Mouse (Mus musculus): ENCODE measurements around the gene Gm10577. TPM values are rescaled to one million over a fixed set of nuclear protein-coding genes. Genes with fewer than 3 reads are reported as not detected.
A peak's percentile ranks its signal among the peaks of the same experiment; 100 is the strongest.

Gene Gm10577
- polyA plus RNA-seq (2011; ENCODE audit: insufficient read depth, insufficient read length, low read depth, missing spikeins), result not detected in 2 replicates

DNA sequence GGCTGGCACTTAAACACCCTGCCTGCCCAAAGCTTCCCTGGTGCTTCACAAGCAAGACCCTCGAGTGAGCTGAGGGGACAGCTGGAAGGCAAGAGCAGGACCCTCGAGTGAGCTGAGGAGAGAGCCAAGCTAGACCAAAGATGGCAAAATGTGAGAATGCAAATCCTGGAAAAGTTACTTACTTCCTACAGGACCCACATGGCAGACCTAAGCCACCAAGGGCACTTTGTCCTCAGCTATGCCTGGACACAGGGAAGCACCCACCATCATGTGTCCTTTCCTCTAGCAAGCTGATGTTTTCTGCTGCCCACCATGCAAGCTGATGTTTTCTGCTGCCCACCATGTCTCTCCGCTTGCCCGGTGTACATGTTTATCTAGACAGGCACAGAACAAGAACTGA is at the start of gene Gm10577:
TSS of gene Gm10577 (minus strand) at position 101 of the 400 bp plus-strand sequence.
- no peak within 1 kb of the TSS for H3K9ac ChIP-seq (ENCODE audit: low read depth, poor library complexity, severe bottlenecking)
- H3K27ac ChIP-seq (ENCODE audit: insufficient read depth, low read length), result no peak within 1 kb of the TSS
- H3K9me3 ChIP-seq (replicated peaks; ENCODE audit: control insufficient read depth, insufficient read depth, low read length, poor library complexity, severe bottlenecking), result peaks cover 10% of the 10 kb centered on the region
- TF ChIP-seq CTCF (IDR thresholded peaks at IDR 0.05; ENCODE audit: low read depth, low read length) (no peak), EP300 (IDR thresholded peaks at IDR 0.05; ENCODE audit: insufficient read depth, low read depth, low read length) (no peak), POLR2A (IDR thresholded peaks at IDR 0.05; ENCODE audit: insufficient read depth, low read length) (no peak)
- no peaks in the 10 kb centered on the region for H3K36me3 ChIP-seq (ENCODE audit: control insufficient read depth, insufficient read depth, low read length, poor library complexity, severe bottlenecking)
- H3K4me3 ChIP-seq (ENCODE audit: low read depth, low read length), result no peak within 1 kb of the TSS
- H3K4me1 ChIP-seq (ENCODE audit: control insufficient read depth, insufficient read depth, low read length), result no peaks in the 10 kb centered on the region
- no peaks in the 10 kb centered on the region for H3K27me3 ChIP-seq (ENCODE audit: control insufficient read depth, insufficient read depth, low read length, poor library complexity, severe bottlenecking)

GRCm38 (mm10) chr4:101069154-101069971 is 48.9 kb upstream of the Gm10577 start:
- no peaks in the 10 kb centered on the region for H3K36me3 ChIP-seq (ENCODE audit: control insufficient read depth, insufficient read depth, low read length, poor library complexity, severe bottlenecking)
- no peaks in the 10 kb centered on the region for H3K9me3 ChIP-seq (replicated peaks; ENCODE audit: control insufficient read depth, insufficient read depth, low read length, poor library complexity, severe bottlenecking)
- H3K27me3 ChIP-seq (ENCODE audit: control insufficient read depth, insufficient read depth, low read length, poor library complexity, severe bottlenecking), result no peaks in the 10 kb centered on the region
- no peaks in the 10 kb centered on the region for H3K4me1 ChIP-seq (ENCODE audit: control insufficient read depth, insufficient read depth, low read length)
- H3K27ac ChIP-seq (ENCODE audit: insufficient read depth, low read length), result no peak overlapping the region
- no peak for TF ChIP-seq POLR2A (IDR thresholded peaks at IDR 0.05; ENCODE audit: insufficient read depth, low read length)
- no peak for TF ChIP-seq CTCF (IDR thresholded peaks at IDR 0.05; ENCODE audit: low read depth, low read length)
- TF ChIP-seq EP300 (IDR thresholded peaks at IDR 0.05; ENCODE audit: insufficient read depth, low read depth, low read length), result no peak
- peak overlapping the region; percentile 94 for H3K4me3 ChIP-seq (ENCODE audit: low read depth, low read length)
- peak overlapping the region; percentile 80 for H3K9ac ChIP-seq (ENCODE audit: low read depth, poor library complexity, severe bottlenecking)

DNA sequence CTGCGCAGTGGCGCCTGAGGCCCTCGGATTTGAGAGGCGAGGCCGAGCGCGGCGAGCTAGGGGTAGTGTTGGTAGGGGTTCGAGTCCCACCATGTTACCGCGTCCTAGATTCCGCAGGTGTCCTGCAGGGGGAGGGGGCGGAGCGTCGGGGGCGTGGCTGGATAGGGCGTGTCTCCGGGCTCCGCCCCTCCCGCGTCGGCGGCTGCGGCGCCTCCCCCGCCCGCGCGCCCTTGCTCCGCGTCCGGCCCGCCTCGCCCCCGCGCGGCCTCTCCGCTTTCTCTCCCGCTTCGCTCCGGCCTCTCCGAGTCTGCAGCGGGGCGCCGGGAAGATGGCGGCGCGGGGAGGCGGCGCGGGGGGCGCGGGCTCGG is 48.3 kb upstream of the Gm10577 start, which contains the start of gene Raver2:
TSS of gene Raver2 (plus strand) at position 198 of the 368 bp plus-strand sequence.
- Histone ChIP-seq H3K4me1 (ENCODE audit: control insufficient read depth, insufficient read depth, low read length) (no peaks in the 10 kb centered on the region), H3K4me3 (ENCODE audit: low read depth, low read length) (peak within 1 kb of the TSS; percentile 94), H3K9ac (ENCODE audit: low read depth, poor library complexity, severe bottlenecking) (peak within 1 kb of the TSS; percentile 80), H3K27me3 (ENCODE audit: control insufficient read depth, insufficient read depth, low read length, poor library complexity, severe bottlenecking) (no peaks in the 10 kb centered on the region), H3K9me3 (replicated peaks; ENCODE audit: control insufficient read depth, insufficient read depth, low read length, poor library complexity, severe bottlenecking) (no peaks in the 10 kb centered on the region), H3K27ac (ENCODE audit: insufficient read depth, low read length) (no peak within 1 kb of the TSS), H3K36me3 (ENCODE audit: control insufficient read depth, insufficient read depth, low read length, poor library complexity, severe bottlenecking) (no peaks in the 10 kb centered on the region)
- TF ChIP-seq CTCF (IDR thresholded peaks at IDR 0.05; ENCODE audit: low read depth, low read length), result no peak
- TF ChIP-seq EP300 (IDR thresholded peaks at IDR 0.05; ENCODE audit: insufficient read depth, low read depth, low read length), result no peak
- TF ChIP-seq POLR2A (IDR thresholded peaks at IDR 0.05; ENCODE audit: insufficient read depth, low read length), result no peak

GRCm38 (mm10) chr4:101066401-101066800 is 45.9 kb upstream of the Gm10577 start:
- Histone ChIP-seq H3K27ac (ENCODE audit: insufficient read depth, low read length) (no peak overlapping the region), H3K9me3 (replicated peaks; ENCODE audit: control insufficient read depth, insufficient read depth, low read length, poor library complexity, severe bottlenecking) (no peaks in the 10 kb centered on the region), H3K4me1 (ENCODE audit: control insufficient read depth, insufficient read depth, low read length) (no peaks in the 10 kb centered on the region), H3K36me3 (ENCODE audit: control insufficient read depth, insufficient read depth, low read length, poor library complexity, severe bottlenecking) (no peaks in the 10 kb centered on the region), H3K27me3 (ENCODE audit: control insufficient read depth, insufficient read depth, low read length, poor library complexity, severe bottlenecking) (no peaks in the 10 kb centered on the region), H3K9ac (ENCODE audit: low read depth, poor library complexity, severe bottlenecking) (no peak overlapping the region), H3K4me3 (ENCODE audit: low read depth, low read length) (no peak overlapping the region)
- no peak for TF ChIP-seq POLR2A (IDR thresholded peaks at IDR 0.05; ENCODE audit: insufficient read depth, low read length)

DNA sequence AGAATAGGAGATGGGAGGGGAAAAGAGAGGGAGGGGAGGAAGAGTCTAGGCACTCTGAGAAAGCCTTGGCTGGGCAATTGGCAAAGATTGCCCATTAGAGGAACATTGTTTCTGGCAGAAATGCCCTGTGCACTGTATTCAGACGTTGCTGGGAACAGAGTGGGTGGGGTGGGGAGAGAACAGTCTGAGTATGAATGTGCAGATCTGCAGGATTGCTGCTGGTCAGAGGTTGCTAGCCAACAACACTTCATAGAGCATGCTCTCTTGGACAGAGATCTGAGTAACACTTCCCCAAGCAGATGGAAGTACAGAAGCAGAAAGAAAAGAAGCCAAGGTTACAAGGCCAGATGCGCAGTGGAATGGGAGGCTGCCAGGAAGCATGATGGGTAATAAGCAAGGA is 41.6 kb upstream of the Gm10577 start:
- no peaks in the 10 kb centered on the region for H3K36me3 ChIP-seq (ENCODE audit: control insufficient read depth, insufficient read depth, low read length, poor library complexity, severe bottlenecking)
- H3K9ac ChIP-seq (ENCODE audit: low read depth, poor library complexity, severe bottlenecking), result no peak overlapping the region
- no peaks in the 10 kb centered on the region for H3K4me1 ChIP-seq (ENCODE audit: control insufficient read depth, insufficient read depth, low read length)
- no peak for TF ChIP-seq POLR2A (IDR thresholded peaks at IDR 0.05; ENCODE audit: insufficient read depth, low read length)
- TF ChIP-seq CTCF (IDR thresholded peaks at IDR 0.05; ENCODE audit: low read depth, low read length), result no peak
- TF ChIP-seq EP300 (IDR thresholded peaks at IDR 0.05; ENCODE audit: insufficient read depth, low read depth, low read length), result no peak
- no peak overlapping the region for H3K4me3 ChIP-seq (ENCODE audit: low read depth, low read length)
- no peaks in the 10 kb centered on the region for H3K9me3 ChIP-seq (replicated peaks; ENCODE audit: control insufficient read depth, insufficient read depth, low read length, poor library complexity, severe bottlenecking)
- no peaks in the 10 kb centered on the region for H3K27me3 ChIP-seq (ENCODE audit: control insufficient read depth, insufficient read depth, low read length, poor library complexity, severe bottlenecking)
- H3K27ac ChIP-seq (ENCODE audit: insufficient read depth, low read length), result no peak overlapping the region

DNA sequence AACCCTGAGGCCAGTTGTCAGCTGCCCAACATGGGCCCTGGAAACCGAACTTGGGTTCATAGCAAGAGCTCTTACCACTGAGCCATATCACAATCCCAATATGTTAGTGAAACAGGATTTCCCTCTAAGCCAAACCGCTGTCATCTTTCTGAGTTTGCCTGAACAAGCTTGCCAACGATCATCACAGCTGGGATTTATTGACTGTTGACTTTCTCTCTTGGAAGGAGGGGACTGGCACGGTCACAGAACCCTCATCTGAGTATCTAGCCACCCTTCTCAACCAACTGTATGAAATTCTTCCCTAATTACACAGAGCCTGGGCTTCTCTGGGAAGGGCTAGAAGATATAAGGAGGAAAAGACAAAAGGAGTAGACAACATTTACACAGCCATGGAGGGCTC is 26.1 kb upstream of the Gm10577 start:
- Histone ChIP-seq H3K9ac (ENCODE audit: low read depth, poor library complexity, severe bottlenecking) (no peak overlapping the region), H3K36me3 (ENCODE audit: control insufficient read depth, insufficient read depth, low read length, poor library complexity, severe bottlenecking) (no peaks in the 10 kb centered on the region), H3K27me3 (ENCODE audit: control insufficient read depth, insufficient read depth, low read length, poor library complexity, severe bottlenecking) (no peaks in the 10 kb centered on the region), H3K4me3 (ENCODE audit: low read depth, low read length) (no peak overlapping the region), H3K9me3 (replicated peaks; ENCODE audit: control insufficient read depth, insufficient read depth, low read length, poor library complexity, severe bottlenecking) (no peaks in the 10 kb centered on the region), H3K27ac (ENCODE audit: insufficient read depth, low read length) (no peak overlapping the region), H3K4me1 (ENCODE audit: control insufficient read depth, insufficient read depth, low read length) (no peaks in the 10 kb centered on the region)
- TF ChIP-seq EP300 (IDR thresholded peaks at IDR 0.05; ENCODE audit: insufficient read depth, low read depth, low read length) (no peak), POLR2A (IDR thresholded peaks at IDR 0.05; ENCODE audit: insufficient read depth, low read length) (no peak), CTCF (IDR thresholded peaks at IDR 0.05; ENCODE audit: low read depth, low read length) (no peak)
